Mouse (Mus musculus) heart, embryonic 16.5 days (tissue): ENCODE measurements around the gene Ifna11. TPM values are rescaled to one million over a fixed set of nuclear protein-coding genes. Genes with fewer than 3 reads are reported as not detected.
"Not testable (repeated sequence)": the region's sequence is repeated elsewhere in the genome, so short reads cannot be mapped to it uniquely, and the experiment has no call there.

Experiments
- ATAC-seq: fragments of 200-750 bp; cut with Nextera tagmentation; replicated peaks from 2 replicates; pipeline ENCODE4 v1.8.0; 2017; ENCODE audit warnings: moderate number of reproducible peaks; ENCODE audit not compliant: insufficient read depth, low FRiP score; ENCODE audit errors: extremely low read depth
- H3K27ac ChIP-seq: fragments of 300-500 bp; sonication (generic); 2 replicates; pipeline ENCODE4 v1.5.1; 2014; ENCODE audit warnings: mild to moderate bottlenecking, low read length, control low read depth, moderate library complexity
- H3K27me3 ChIP-seq: fragments of 300-500 bp; sonication (generic); 2 replicates; pipeline ENCODE4 v1.6.1; 2014; ENCODE audit warnings: low read length, mixed read lengths; ENCODE audit not compliant: control insufficient read depth, insufficient read depth
- H3K36me3 ChIP-seq: fragments of 300-500 bp; sonication (generic); 2 replicates; pipeline ENCODE4 v1.6.1; 2014; ENCODE audit not compliant: control insufficient read depth, insufficient read depth
- H3K4me1 ChIP-seq: fragments of 300-500 bp; sonication (generic); 2 replicates; pipeline ENCODE4 v1.6.1; 2014; ENCODE audit warnings: low read length, mixed read lengths; ENCODE audit not compliant: control insufficient read depth, insufficient read depth
- H3K4me2 ChIP-seq: fragments of 300-500 bp; sonication (generic); 2 replicates; pipeline ENCODE4 v1.6.1; 2014; ENCODE audit warnings: low read depth, mild to moderate bottlenecking, control low read depth, low read length
- H3K4me3 ChIP-seq: fragments of 300-500 bp; sonication (generic); 2 replicates; pipeline ENCODE4 v1.5.1; 2014; ENCODE audit warnings: mild to moderate bottlenecking, control low read depth, low read length
- H3K9ac ChIP-seq: fragments of 300-500 bp; sonication (generic); 2 replicates; pipeline ENCODE4 v1.6.1; 2014; ENCODE audit warnings: low read length, control low read depth
- H3K9me3 ChIP-seq: fragments of 300-500 bp; sonication (generic); replicated peaks from 2 replicates; pipeline ENCODE4 v1.6.1; 2016; ENCODE audit warnings: low read length; ENCODE audit not compliant: control insufficient read depth
- WGBS: fragments of 180-500 bp; shearing (Covaris S2); extraction: QIAGEN DNeasy Blood & Tissue Kit; methylation state at CpG from one replicate; pipeline ENCODE4 v1.1.7; 2014; 5-methylcytosine and 5-hydroxymethylcytosine counted together
- polyA plus RNA-seq: library from polyadenylated mRNA; unstranded; fragments of >200 nt; fragmentation: Nextera tagmentation; extraction: Ambion mirVana; gene quantifications from 2 replicates; pipeline ENCODE4 v1.2.1, GENCODE M21; 2015

Ifna11 gene
- polyA plus RNA-seq, 1 experiment from 2014 or later = not detected

DNA sequence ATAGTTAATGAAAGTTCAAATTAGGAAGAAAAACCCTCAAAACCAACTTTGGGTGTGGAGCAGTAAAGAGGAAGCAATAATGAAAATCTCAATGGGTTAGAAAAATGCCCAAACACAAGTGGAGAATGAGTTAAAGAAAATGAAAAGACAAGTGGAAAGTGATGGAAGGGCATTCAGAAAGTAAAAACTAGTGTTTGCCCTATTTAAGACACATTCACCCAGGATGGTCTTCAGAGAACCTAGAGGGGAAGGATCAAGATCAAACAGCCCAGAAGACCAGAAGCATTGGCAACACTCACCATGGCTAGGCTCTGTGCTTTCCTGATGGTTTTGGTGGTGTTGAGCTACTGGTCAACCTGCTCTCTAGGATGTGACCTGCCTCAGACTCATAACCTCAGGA, 7.4 kb downstream of the Ifna11 start, which contains the start of gene Ifna6:
TSS of gene Ifna6 (plus strand) at position 301 of the 400 bp plus-strand sequence.
- H3K27ac ChIP-seq, ATAC-seq, H3K4me2 ChIP-seq, H3K36me3 ChIP-seq, H3K27me3 ChIP-seq, H3K4me3 ChIP-seq, H3K4me1 ChIP-seq, H3K9ac ChIP-seq, H3K9me3 ChIP-seq: not testable (repeated sequence)

DNA sequence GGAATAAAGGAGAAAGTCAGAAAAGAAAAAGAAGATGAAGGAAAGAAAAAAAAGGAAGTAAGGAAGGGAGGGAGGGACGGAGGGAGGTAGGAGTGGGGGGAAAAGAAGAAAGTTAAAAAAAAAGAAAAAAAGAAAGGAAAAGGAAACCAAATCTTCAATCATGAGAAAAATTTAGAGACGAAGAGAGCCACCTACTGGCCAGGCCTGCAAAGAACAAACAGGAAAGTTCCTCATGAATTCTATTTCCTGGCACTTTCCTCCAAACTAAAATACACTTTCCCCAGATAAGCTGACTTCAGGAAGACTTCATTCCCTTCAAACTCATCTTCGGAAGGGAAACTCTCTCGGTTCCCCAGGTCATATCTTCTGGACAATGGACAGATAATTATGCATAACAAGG, 10.8 kb downstream of the Ifna11 start:
- H3K4me3 ChIP-seq = no peak overlapping the region
- H3K9me3 ChIP-seq = no peaks in the 10 kb centered on the region
- ATAC-seq = no peak
- no peaks in the 10 kb centered on the region for H3K4me1 ChIP-seq
- H3K36me3 ChIP-seq = no peaks in the 10 kb centered on the region
- H3K27ac ChIP-seq = no peak overlapping the region
- H3K4me2 ChIP-seq = no peak overlapping the region
- no peaks in the 10 kb centered on the region for H3K27me3 ChIP-seq
- 15% methylated on average over 4 of the region's 4 CpGs for WGBS
- no peak overlapping the region for H3K9ac ChIP-seq

DNA sequence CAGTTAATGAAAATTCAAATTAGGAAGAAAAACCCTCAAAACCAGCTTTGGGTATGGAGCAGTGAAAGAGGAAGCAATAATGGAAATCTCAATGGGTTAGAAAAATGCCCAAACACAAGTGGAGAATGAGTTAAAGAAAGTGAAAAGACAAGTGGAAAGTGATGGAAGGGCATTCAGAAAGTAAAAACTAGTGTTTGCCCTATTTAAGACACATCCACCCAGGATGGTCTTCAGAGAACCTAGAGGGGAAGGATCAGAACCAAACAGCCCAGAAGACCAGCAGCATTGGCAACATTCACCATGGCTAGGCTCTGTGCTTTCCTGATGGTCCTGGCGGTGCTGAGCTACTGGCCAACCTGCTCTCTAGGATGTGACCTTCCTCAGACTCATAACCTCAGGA, 15.5 kb downstream of the Ifna11 start, which contains the start of gene Ifna5:
TSS of gene Ifna5 (plus strand) at position 301 of the 400 bp plus-strand sequence.
- ATAC-seq, H3K9ac ChIP-seq, H3K27me3 ChIP-seq, H3K36me3 ChIP-seq, H3K27ac ChIP-seq, H3K4me2 ChIP-seq, H3K9me3 ChIP-seq, H3K4me3 ChIP-seq, H3K4me1 ChIP-seq: not testable (repeated sequence)
- WGBS = 70% methylated on average over 1 of the region's 1 CpGs

DNA sequence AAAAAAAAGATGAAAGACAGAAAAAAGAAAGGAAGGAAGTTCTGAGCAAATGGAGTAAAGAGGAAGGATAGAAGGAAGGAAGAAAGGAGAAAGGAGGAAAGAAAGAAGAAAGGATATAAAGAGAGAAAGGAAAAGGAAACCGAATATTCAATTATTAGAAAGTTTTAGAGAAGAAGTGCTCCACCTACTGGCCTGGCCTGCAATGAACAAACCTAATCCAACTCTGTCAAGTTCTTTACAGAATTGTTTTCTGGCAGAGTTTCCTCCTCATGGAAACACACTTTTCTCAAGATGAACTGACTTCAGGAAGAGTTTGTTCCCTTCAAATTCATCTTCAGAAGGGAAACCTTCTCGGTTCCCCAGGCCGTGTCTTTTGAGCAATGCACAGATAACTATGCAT, 19.1 kb downstream of the Ifna11 start:
- Histone ChIP-seq H3K36me3 (no peaks in the 10 kb centered on the region), H3K27ac (no peak overlapping the region), H3K4me2 (no peak overlapping the region), H3K9ac (no peak overlapping the region), H3K27me3 (no peaks in the 10 kb centered on the region), H3K4me1 (no peaks in the 10 kb centered on the region), H3K4me3 (no peak overlapping the region), H3K9me3 (no peaks in the 10 kb centered on the region)
- no peak for ATAC-seq
- WGBS = 30% methylated on average over 3 of the region's 3 CpGs

DNA sequence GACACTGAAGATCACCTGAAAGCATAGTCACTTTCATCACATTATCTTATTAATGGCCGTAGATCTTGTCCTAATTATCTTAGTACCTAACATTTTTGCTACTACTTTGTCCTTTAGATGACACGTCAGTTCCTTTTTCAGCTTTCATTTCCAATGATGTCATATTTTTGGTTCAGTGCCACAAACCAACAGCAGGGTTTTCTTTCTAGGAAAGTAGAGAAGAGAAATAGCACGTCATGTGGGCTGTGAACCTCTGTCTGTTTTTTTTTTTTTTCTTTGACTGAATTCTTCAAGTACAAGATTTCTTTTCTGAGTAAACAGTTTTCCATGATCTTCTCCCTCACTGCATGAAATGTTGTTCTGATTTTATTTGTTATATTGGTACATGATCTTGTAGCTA, 20.3 kb downstream of the Ifna11 start:
- H3K4me2 ChIP-seq = no peak overlapping the region
- no peaks in the 10 kb centered on the region for H3K27me3 ChIP-seq
- no peak overlapping the region for H3K4me3 ChIP-seq
- no peak overlapping the region for H3K9ac ChIP-seq
- no peak overlapping the region for H3K27ac ChIP-seq
- H3K4me1 ChIP-seq = no peaks in the 10 kb centered on the region
- no peaks in the 10 kb centered on the region for H3K9me3 ChIP-seq
- 48% methylated on average over 3 of the region's 3 CpGs for WGBS
- no peak for ATAC-seq
- H3K36me3 ChIP-seq = no peaks in the 10 kb centered on the region

DNA sequence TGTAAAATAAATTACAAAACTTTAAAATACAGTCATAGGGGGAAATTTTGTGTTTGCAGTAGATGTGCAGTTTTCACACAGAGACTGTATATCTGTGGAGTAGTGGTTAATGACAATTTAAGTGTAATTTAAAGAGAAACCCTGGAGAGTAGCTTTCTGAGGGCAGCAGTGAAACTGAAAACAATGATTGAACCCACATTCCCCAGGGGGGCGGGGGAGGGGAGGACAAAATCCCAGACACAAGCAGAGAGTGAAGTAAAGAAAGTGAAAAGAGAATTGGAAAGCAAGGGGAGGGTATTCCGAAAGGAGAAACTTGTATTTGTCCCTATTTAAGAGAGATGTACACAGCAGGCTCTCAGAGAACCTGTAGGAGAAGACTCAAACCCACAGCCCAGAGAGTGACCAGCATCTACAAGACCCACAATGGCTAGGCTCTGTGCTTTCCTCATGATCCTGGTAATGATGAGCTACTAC, 21.7 kb downstream of the Ifna11 start, which contains the start of gene Ifna4:
TSS of gene Ifna4 (plus strand) at position 424 of the 474 bp plus-strand sequence.
- Histone ChIP-seq H3K27ac (no peak within 1 kb of the TSS), H3K4me2 (no peak within 1 kb of the TSS), H3K9me3 (no peaks in the 10 kb centered on the region), H3K4me3 (no peak within 1 kb of the TSS), H3K36me3 (no peaks in the 10 kb centered on the region), H3K27me3 (no peaks in the 10 kb centered on the region), H3K9ac (no peak within 1 kb of the TSS), H3K4me1 (no peaks in the 10 kb centered on the region)
- WGBS = 44% methylated on average over 2 of the region's 2 CpGs
- ATAC-seq = no peak

DNA sequence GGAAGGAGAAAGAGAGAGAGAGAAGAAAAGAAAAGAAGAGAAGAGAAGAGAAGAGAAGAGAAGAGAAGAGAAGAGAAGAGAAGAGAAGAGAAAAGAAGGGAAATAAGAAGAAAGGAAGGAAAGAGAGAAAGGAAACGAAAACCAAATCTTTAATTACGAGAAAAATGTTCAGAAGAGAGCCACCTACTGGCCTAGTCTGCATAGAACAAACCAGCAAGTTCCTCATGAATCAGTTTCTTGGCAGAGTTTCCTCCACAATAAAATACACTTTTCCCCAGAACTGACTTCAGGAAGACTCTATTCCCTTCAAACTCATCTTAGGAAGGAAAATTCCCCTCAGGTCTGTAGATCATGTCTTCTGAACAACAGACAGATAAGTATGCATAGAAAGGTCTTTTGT, 25.6 kb downstream of the Ifna11 start:
- no peak for ATAC-seq
- H3K4me3 ChIP-seq = no peak overlapping the region
- no peaks in the 10 kb centered on the region for H3K27me3 ChIP-seq
- WGBS = 31% methylated on average over 2 of the region's 2 CpGs
- H3K4me1 ChIP-seq = no peaks in the 10 kb centered on the region
- no peak overlapping the region for H3K4me2 ChIP-seq
- no peak overlapping the region for H3K9ac ChIP-seq
- H3K9me3 ChIP-seq = no peaks in the 10 kb centered on the region
- no peak overlapping the region for H3K27ac ChIP-seq
- H3K36me3 ChIP-seq = no peaks in the 10 kb centered on the region

DNA sequence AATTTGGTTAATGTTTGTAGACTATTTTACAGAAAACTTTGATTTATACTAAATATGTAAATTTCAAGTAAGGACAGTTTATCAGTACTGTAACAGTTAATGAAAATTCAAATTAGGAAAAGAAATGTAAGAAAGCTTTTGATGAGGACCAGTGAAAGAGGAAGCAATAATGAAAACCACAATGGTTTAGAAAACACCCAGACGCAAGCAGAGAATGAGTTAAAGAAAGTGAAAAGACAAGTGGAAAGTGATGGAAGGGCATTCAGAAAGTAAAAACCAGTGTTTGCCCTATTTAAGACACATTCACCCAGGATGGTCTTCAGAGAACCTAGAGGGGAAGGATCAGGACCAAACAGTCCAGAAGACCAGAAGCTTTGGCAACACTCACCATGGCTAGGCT, 29.9 kb downstream of the Ifna11 start, which contains the start of gene Ifna1:
TSS of gene Ifna1 (plus strand) at position 390 of the 400 bp plus-strand sequence.
- no peak within 1 kb of the TSS for H3K27ac ChIP-seq
- H3K4me2 ChIP-seq = no peak within 1 kb of the TSS
- no peaks in the 10 kb centered on the region for H3K9me3 ChIP-seq
- H3K9ac ChIP-seq = no peak within 1 kb of the TSS
- H3K36me3 ChIP-seq = no peaks in the 10 kb centered on the region
- 75% methylated on average over 1 of the region's 1 CpGs for WGBS
- no peaks in the 10 kb centered on the region for H3K4me1 ChIP-seq
- no peaks in the 10 kb centered on the region for H3K27me3 ChIP-seq
- ATAC-seq = no peak
- H3K4me3 ChIP-seq = no peak within 1 kb of the TSS

DNA sequence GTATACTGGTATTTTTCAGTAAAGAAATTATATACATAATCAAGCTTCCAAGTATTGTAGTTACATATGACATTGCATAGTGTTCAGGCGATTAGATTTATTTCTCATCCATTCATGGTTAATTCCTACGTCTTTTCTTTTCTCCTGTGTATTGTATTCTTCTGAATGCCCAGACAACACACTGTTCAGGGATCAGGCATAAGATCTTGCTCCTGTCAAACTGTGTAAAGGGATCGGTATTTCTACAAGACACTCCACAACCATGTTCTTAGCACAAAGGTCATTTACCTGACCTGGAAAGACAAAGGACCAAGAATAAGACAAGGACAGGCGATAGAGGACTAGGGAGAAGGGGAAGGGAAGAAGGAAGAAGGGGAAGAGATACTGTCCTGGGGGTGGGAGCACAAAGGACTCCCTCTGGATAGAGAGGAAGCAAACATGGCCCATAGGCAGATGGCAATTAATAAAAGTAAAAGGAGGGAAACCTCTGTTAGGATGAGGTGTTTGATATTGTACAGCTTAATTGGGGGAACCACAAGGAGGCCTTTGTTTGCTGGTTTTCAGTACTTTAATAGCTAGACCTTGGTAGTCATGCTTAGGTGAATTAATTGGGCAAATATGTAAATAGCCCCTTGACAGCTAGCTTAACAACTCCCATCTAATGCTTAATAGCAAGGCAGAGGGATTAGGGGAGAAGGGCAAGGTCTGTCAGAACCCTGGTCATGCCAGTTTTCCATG, 31.4 kb downstream of the Ifna11 start:
- H3K27me3 ChIP-seq = no peaks in the 10 kb centered on the region
- no peak overlapping the region for H3K4me3 ChIP-seq
- WGBS = 62% methylated on average over 4 of the region's 4 CpGs
- no peak overlapping the region for H3K4me2 ChIP-seq
- no peaks in the 10 kb centered on the region for H3K9me3 ChIP-seq
- no peaks in the 10 kb centered on the region for H3K4me1 ChIP-seq
- H3K36me3 ChIP-seq = no peaks in the 10 kb centered on the region
- H3K27ac ChIP-seq = no peak overlapping the region
- no peak overlapping the region for H3K9ac ChIP-seq
- no peak for ATAC-seq
